Mouse (Mus musculus) heart, embryonic 12.5 days (tissue): ENCODE results near the gene Atg2a. TPM values are rescaled to one million over a fixed set of nuclear protein-coding genes. Genes with fewer than 3 reads are reported as not detected.
A peak's percentile ranks its signal among the peaks of the same experiment; 100 is the strongest.

Source experiments
- ATAC-seq: fragments of 200-750 bp; cut with Nextera tagmentation; 2 replicates; pipeline ENCODE4 v1.8.0; 2017; ENCODE audit warnings: moderate TSS enrichment, moderate library complexity; ENCODE audit not compliant: insufficient number of reproducible peaks, low FRiP score
- H3K27ac ChIP-seq: fragments of 300-500 bp; sonication (generic); 2 replicates; pipeline ENCODE4 v1.5.1; 2016; ENCODE audit warnings: mild to moderate bottlenecking, moderate library complexity; ENCODE audit not compliant: poor library complexity, severe bottlenecking
- H3K27me3 ChIP-seq: fragments of 300-500 bp; sonication (generic); replicated peaks from 2 replicates; pipeline ENCODE4 v1.6.1; 2016; ENCODE audit warnings: mild to moderate bottlenecking, moderate library complexity
- H3K36me3 ChIP-seq: fragments of 300-500 bp; sonication (generic); 2 replicates; pipeline ENCODE4 v1.6.1; 2016; ENCODE audit warnings: mild to moderate bottlenecking, moderate library complexity
- H3K4me1 ChIP-seq: fragments of 300-500 bp; sonication (generic); replicated peaks from 2 replicates; pipeline ENCODE4 v1.6.1; 2016; ENCODE audit warnings: mild to moderate bottlenecking
- H3K4me2 ChIP-seq: fragments of 300-500 bp; sonication (generic); 2 replicates; pipeline ENCODE4 v1.6.1; 2016; ENCODE audit warnings: mild to moderate bottlenecking, moderate library complexity
- H3K4me3 ChIP-seq: fragments of 300-500 bp; sonication (generic); 2 replicates; pipeline ENCODE4 v1.5.1; 2016; ENCODE audit warnings: mild to moderate bottlenecking
- H3K9ac ChIP-seq: fragments of 300-500 bp; sonication (generic); 2 replicates; pipeline ENCODE4 v1.6.1; 2016; ENCODE audit warnings: mild to moderate bottlenecking, moderate library complexity
- H3K9me3 ChIP-seq: fragments of 300-500 bp; sonication (generic); replicated peaks from 2 replicates; pipeline ENCODE4 v1.6.1; 2016; ENCODE audit warnings: mild to moderate bottlenecking, moderate library complexity
- WGBS: fragments of 180-500 bp; shearing (Covaris S2); methylation state at CpG from one replicate; pipeline ENCODE4 v1.1.7; 2016; 5-methylcytosine and 5-hydroxymethylcytosine counted together
- polyA plus RNA-seq: library from polyadenylated mRNA; unstranded; fragments of >200 nt; fragmentation: Nextera tagmentation; extraction: Ambion mirVana; gene quantifications from 2 replicates; pipeline ENCODE4 v1.2.1, GENCODE M21; 2016

The Atg2a gene
- polyA plus RNA-seq, 1 experiment from 2014 or later = 10.9 TPM

DNA sequence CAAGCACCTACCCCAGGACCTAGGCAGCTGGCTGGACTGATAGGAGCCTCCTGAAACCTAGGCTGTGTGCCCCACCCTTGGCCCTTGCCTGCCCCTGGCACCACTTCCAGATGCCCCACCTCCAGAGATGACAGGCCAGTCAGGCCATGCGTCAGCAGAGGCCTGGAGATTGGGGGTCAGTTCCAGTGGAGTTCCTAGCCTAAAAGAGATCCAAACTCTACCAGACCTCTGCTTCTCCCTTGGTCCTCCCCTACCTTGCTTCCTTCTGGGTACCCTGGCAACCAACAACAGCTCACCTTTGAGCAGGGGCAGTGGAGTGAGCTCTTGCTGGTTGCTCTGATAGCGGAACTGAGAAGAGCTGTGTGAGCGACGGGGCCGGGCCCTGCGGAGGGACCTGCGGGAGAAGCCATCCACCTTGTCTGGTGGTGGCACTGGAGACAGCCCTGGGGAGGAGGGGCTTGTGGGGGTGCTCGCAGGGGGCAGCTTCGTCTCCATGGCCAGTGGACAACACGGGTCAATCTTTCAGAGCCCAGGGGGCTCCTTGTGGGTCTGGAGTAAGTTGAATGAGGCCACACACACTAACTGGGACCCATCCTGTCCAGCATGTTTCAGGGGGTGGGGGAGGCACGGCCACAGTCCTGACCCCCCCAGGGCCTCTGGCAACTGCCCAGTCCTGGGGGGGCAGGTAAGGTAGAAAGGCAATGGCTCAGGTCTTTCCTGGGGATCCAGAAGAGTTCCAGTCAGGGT is 7.0 kb upstream of the Atg2a start:
- no peaks in the 10 kb centered on the region for H3K27me3 ChIP-seq
- ATAC-seq = no peak
- peaks cover 20% of the 10 kb centered on the region for H3K4me1 ChIP-seq
- peak overlapping the region; percentile 89 for H3K9ac ChIP-seq
- peak overlapping the region; percentile 94 for H3K4me2 ChIP-seq
- no peak overlapping the region for H3K27ac ChIP-seq
- H3K36me3 ChIP-seq = peaks cover 42% of the 10 kb centered on the region
- peak overlapping the region; percentile 93 for H3K4me3 ChIP-seq
- 61% methylated on average over 11 of the region's 11 CpGs for WGBS
- no peaks in the 10 kb centered on the region for H3K9me3 ChIP-seq

- peak within 1 kb of the TSS; percentile 96 for H3K27ac ChIP-seq
- H3K36me3 ChIP-seq = peaks cover 33% of the 10 kb centered on the region
- 4% methylated on average over 45 of the region's 48 CpGs for WGBS
- ATAC-seq = peak; percentile 93
- H3K4me2 ChIP-seq = peak within 1 kb of the TSS; percentile 94
- peak within 1 kb of the TSS; percentile 93 for H3K4me3 ChIP-seq
- peak within 1 kb of the TSS; percentile 89 for H3K9ac ChIP-seq
- no peaks in the 10 kb centered on the region for H3K27me3 ChIP-seq
- H3K4me1 ChIP-seq = peaks cover 20% of the 10 kb centered on the region
- no peaks in the 10 kb centered on the region for H3K9me3 ChIP-seq
Measured at GRCm38 (mm10) chr19:6235084-6236052, 6.1 kb upstream of the Atg2a start, which contains the start of gene Ppp2r5b. TSS of gene Ppp2r5b (minus strand) at chr19:6235872.

DNA sequence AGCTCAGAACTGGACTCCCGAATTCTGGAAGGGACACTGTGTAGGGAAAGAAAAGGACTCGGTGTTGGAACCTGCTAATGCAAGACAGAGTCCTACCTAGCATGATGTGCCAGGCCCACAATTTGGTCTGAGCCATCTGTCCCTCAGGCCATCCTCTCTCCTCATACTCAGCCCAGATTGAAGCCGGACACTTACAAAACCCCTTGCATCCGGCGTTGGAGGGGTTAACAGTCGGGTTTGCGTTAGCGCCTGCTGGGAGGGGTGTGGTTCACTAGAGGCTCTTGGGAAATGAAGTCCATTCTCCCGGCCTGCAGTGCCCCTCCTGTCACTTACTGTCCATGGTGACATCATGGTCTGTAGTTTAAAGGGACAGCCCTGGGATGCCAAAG is 5.4 kb upstream of the Atg2a start:
- H3K36me3 ChIP-seq = peaks cover 26% of the 10 kb centered on the region
- H3K4me3 ChIP-seq = peak overlapping the region; percentile 93
- H3K9me3 ChIP-seq = no peaks in the 10 kb centered on the region
- peak overlapping the region; percentile 89 for H3K9ac ChIP-seq
- H3K4me1 ChIP-seq = peaks cover 23% of the 10 kb centered on the region
- no peaks in the 10 kb centered on the region for H3K27me3 ChIP-seq
- peak; percentile 93 for ATAC-seq
- H3K4me2 ChIP-seq = peak overlapping the region; percentile 94
- peak overlapping the region; percentile 96 for H3K27ac ChIP-seq
- under 1% methylated on average over 9 of the region's 9 CpGs for WGBS

DNA sequence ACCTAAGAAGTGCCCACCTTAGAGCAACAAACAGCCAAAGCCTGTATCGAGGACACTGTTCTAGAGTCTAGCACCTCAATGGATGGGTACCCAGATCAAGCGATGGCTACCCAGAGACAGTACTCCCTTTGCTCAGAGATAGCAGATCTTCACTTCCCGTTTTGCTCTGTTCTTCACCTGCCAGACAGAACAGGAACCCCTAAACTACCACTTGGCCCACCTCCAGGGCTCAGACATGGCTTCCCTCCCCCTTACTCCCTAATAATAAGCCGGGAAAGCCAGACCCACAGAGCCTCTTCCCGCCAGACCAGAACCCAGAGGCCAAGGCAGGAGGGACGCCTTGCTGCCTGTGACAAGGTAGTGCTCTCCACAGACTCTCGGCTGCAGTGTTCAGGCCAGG is 4.6 kb upstream of the Atg2a start:
- H3K9me3 ChIP-seq = no peaks in the 10 kb centered on the region
- no peaks in the 10 kb centered on the region for H3K27me3 ChIP-seq
- 71% methylated on average over 7 of the region's 7 CpGs for WGBS
- no peak overlapping the region for H3K4me2 ChIP-seq
- H3K4me1 ChIP-seq = peaks cover 23% of the 10 kb centered on the region
- peaks cover 18% of the 10 kb centered on the region for H3K36me3 ChIP-seq
- ATAC-seq = no peak
- no peak overlapping the region for H3K4me3 ChIP-seq
- H3K27ac ChIP-seq = no peak overlapping the region
- H3K9ac ChIP-seq = no peak overlapping the region

- Histone ChIP-seq H3K9me3 (no peaks in the 10 kb centered on the region), H3K27ac (no peak overlapping the region), H3K9ac (no peak overlapping the region), H3K4me3 (no peak overlapping the region), H3K4me1 (peaks cover 29% of the 10 kb centered on the region), H3K36me3 (peaks cover under 1% of the 10 kb centered on the region; the same call in 1 of the 2 replicates), H3K4me2 (no peak overlapping the region), H3K27me3 (no peaks in the 10 kb centered on the region)
- ATAC-seq = no peak
Measured at GRCm38 (mm10) chr19:6238740-6239139, 2.7 kb upstream of the Atg2a start.

- Histone ChIP-seq H3K9me3 (no peaks in the 10 kb centered on the region), H3K27ac (no peak overlapping the region), H3K4me1 (peaks cover 15% of the 10 kb centered on the region), H3K36me3 (peaks cover 13% of the 10 kb centered on the region), H3K9ac (no peak overlapping the region), H3K4me3 (no peak overlapping the region), H3K4me2 (no peak overlapping the region), H3K27me3 (no peaks in the 10 kb centered on the region)
- ATAC-seq = no peak
- 25% methylated on average over 1 of the region's 1 CpGs for WGBS
Measured at GRCm38 (mm10) chr19:6240136-6240535, 1.3 kb upstream of the Atg2a start.

- Histone ChIP-seq H3K9me3 (no peaks in the 10 kb centered on the region), H3K9ac (no peak overlapping the region), H3K27ac (no peak overlapping the region), H3K4me3 (0 out of 2 replicates have a peak overlapping the region, but pooled peaks have one; percentile 92), H3K36me3 (peaks cover 19% of the 10 kb centered on the region), H3K4me1 (peaks cover 14% of the 10 kb centered on the region), H3K27me3 (no peaks in the 10 kb centered on the region), H3K4me2 (peak overlapping the region; percentile 95; the same call in 1 of the 2 replicates)
- 27% methylated on average over 5 of the region's 5 CpGs for WGBS
- ATAC-seq = no peak
Measured at GRCm38 (mm10) chr19:6240725-6241124, 743 bp upstream of the Atg2a start.

DNA sequence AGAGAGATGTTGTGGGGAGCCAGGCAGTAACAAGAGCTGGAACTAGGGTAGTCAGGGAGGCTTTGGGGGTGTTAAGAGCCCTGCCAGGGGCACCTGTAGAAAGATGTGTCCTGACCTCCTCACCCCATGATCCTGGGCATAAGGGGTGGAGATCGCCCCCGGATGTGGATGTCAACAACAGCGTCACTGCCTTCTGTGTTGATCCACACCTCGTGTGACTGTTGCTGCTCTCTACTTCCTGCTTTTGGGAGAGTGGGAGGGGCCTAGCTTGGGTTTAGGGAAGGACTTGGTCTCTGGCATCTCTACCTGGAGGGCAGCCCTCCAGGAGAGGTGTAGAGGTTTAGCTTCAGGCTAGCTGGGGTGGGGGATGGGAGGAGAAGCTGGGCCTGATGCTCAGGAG is 813 bp downstream of the Atg2a start:
- Histone ChIP-seq H3K36me3 (peaks cover 34% of the 10 kb centered on the region), H3K27me3 (no peaks in the 10 kb centered on the region), H3K9ac (peak overlapping the region; percentile 95), H3K4me3 (peak overlapping the region; percentile 92), H3K27ac (peak overlapping the region; percentile 72; the same call in 1 of the 2 replicates), H3K4me2 (peak overlapping the region; percentile 95), H3K4me1 (peaks cover 11% of the 10 kb centered on the region), H3K9me3 (no peaks in the 10 kb centered on the region)
- WGBS = 0% methylated on average over 4 of the region's 4 CpGs
- peak; percentile 5; the same call in 1 of the 2 replicates for ATAC-seq

DNA sequence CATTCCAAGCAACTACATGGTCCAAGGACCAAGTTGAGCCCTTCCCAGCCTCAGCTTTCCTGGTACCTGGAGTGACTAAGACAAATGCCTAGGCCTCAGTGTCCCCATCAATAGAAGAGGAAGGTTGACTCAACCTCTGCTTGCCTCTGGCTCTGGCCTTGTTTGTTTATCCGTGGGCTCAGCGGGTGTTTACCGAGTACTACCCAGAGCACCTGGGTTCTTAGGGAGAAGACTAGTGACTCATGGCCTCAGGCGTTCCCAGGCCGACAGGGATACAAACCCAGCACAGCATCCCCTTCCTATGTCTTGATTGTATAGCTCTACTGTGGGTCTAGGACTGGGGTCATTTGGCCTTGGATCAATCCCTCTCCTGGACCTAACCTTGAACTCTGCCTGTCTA is 1.8 kb downstream of the Atg2a start:
- 79% methylated on average over 5 of the region's 5 CpGs for WGBS
- H3K4me2 ChIP-seq = no peak overlapping the region
- ATAC-seq = no peak

GRCm38 (mm10) chr19:6245806-6246205 is 4.3 kb downstream of the Atg2a start:
- Histone ChIP-seq H3K4me2 (no peak overlapping the region), H3K36me3 (peaks cover 63% of the 10 kb centered on the region), H3K27me3 (no peaks in the 10 kb centered on the region), H3K27ac (no peak overlapping the region), H3K4me3 (no peak overlapping the region), H3K9ac (no peak overlapping the region), H3K9me3 (no peaks in the 10 kb centered on the region), H3K4me1 (peaks cover 9% of the 10 kb centered on the region)
- no peak for ATAC-seq
- WGBS = 55% methylated on average over 1 of the region's 1 CpGs

More for the DNA sequence above, 1.8 kb downstream of the Atg2a start:
- Histone ChIP-seq H3K9ac (no peak overlapping the region), H3K27me3 (no peaks in the 10 kb centered on the region), H3K4me1 (peaks cover 11% of the 10 kb centered on the region), H3K9me3 (no peaks in the 10 kb centered on the region), H3K4me3 (no peak overlapping the region), H3K36me3 (peaks cover 44% of the 10 kb centered on the region), H3K27ac (no peak overlapping the region)
